Mouse (Mus musculus) stomach, embryonic 14.5 days (tissue): ENCODE results near the gene Dpf3. TPM values are rescaled to one million over a fixed set of nuclear protein-coding genes. Genes with fewer than 3 reads are reported as not detected.

Experiments used
- ATAC-seq: fragments of 200-750 bp; cut with Nextera tagmentation; 2 replicates; pipeline ENCODE4 v1.8.0; 2017; ENCODE audit warnings: low read depth, moderate TSS enrichment; ENCODE audit not compliant: insufficient number of reproducible peaks, insufficient read depth, low FRiP score
- H3K27ac ChIP-seq: fragments of 300-500 bp; sonication (generic); 2 replicates; pipeline ENCODE4 v1.5.1; 2014; ENCODE audit warnings: mild to moderate bottlenecking, low read length, moderate library complexity, mixed read lengths
- H3K27me3 ChIP-seq: fragments of 300-500 bp; sonication (generic); 2 replicates; pipeline ENCODE4 v1.6.1; 2014; ENCODE audit warnings: low read length, control low read depth, mixed read lengths; ENCODE audit not compliant: control insufficient read depth, insufficient read depth
- H3K36me3 ChIP-seq: fragments of 300-500 bp; sonication (generic); 2 replicates; pipeline ENCODE4 v1.6.1; 2014; ENCODE audit warnings: mild to moderate bottlenecking, control low read depth, low read length, moderate library complexity, mixed read lengths; ENCODE audit not compliant: control insufficient read depth, insufficient read depth
- H3K4me1 ChIP-seq: fragments of 300-500 bp; sonication (generic); 2 replicates; pipeline ENCODE4 v1.6.1; 2014; ENCODE audit warnings: low read length, control low read depth, mixed read lengths; ENCODE audit not compliant: control insufficient read depth, insufficient read depth
- H3K4me2 ChIP-seq: fragments of 300-500 bp; sonication (generic); replicated peaks from 2 replicates; pipeline ENCODE4 v1.6.1; 2014; ENCODE audit warnings: low read depth, low read length, control low read depth
- H3K4me3 ChIP-seq: fragments of 300-500 bp; sonication (generic); 2 replicates; pipeline ENCODE4 v1.5.1; 2014; ENCODE audit warnings: low read depth, low read length, control low read depth
- H3K9ac ChIP-seq: fragments of 300-500 bp; sonication (generic); replicated peaks from 2 replicates; pipeline ENCODE4 v1.6.1; 2014; ENCODE audit warnings: low read depth, mild to moderate bottlenecking, control low read depth, low read length, moderate library complexity, mixed read lengths
- H3K9me3 ChIP-seq: fragments of 300-500 bp; sonication (generic); 2 replicates; pipeline ENCODE4 v1.6.1; 2016; ENCODE audit warnings: low read depth, low read length, control low read depth; ENCODE audit not compliant: control insufficient read depth
- WGBS: fragments of 180-500 bp; shearing (Covaris S2); extraction: QIAGEN DNeasy Blood & Tissue Kit; methylation state at CpG from one replicate; pipeline ENCODE4 v1.1.7; 2014; 5-methylcytosine and 5-hydroxymethylcytosine counted together
- polyA plus RNA-seq: library from polyadenylated mRNA; unstranded; fragments of >200 nt; fragmentation: Nextera tagmentation; extraction: Ambion mirVana; gene quantifications from 2 replicates; pipeline ENCODE4 v1.2.1, GENCODE M21; 2014

The Dpf3 gene
- polyA plus RNA-seq, 1 experiment from 2014 or later, result 4.1 TPM

- no peak overlapping the region for H3K4me2 ChIP-seq
Observed at GRCm38 (mm10) chr12:83375015-83375831, 112.3 kb downstream of the Dpf3 start.

GRCm38 (mm10) chr12:83373081-83373480 lies 114.4 kb downstream of the Dpf3 start:
- H3K27ac ChIP-seq, result no peak overlapping the region
- no peak overlapping the region for H3K9ac ChIP-seq
- no peak for ATAC-seq
- H3K9me3 ChIP-seq, result no peaks in the 10 kb centered on the region
- no peaks in the 10 kb centered on the region for H3K27me3 ChIP-seq
- H3K36me3 ChIP-seq, result no peaks in the 10 kb centered on the region
- WGBS, result 79% methylated on average over 7 of the region's 7 CpGs
- H3K4me3 ChIP-seq, result no peak overlapping the region
- no peaks in the 10 kb centered on the region for H3K4me1 ChIP-seq
- H3K4me2 ChIP-seq, result no peak overlapping the region

More at GRCm38 (mm10) chr12:83375015-83375831, 112.3 kb downstream of the Dpf3 start:
- no peaks in the 10 kb centered on the region for H3K27me3 ChIP-seq
- no peaks in the 10 kb centered on the region for H3K9me3 ChIP-seq
- peak; percentile 80; the same call in 1 of the 2 replicates for ATAC-seq
- H3K36me3 ChIP-seq, result no peaks in the 10 kb centered on the region
- 81% methylated on average over 11 of the region's 12 CpGs for WGBS
- H3K9ac ChIP-seq, result no peak overlapping the region
- no peak overlapping the region for H3K4me3 ChIP-seq
- no peak overlapping the region for H3K27ac ChIP-seq
- H3K4me1 ChIP-seq, result no peaks in the 10 kb centered on the region

GRCm38 (mm10) chr12:83372290-83372689 lies 115.2 kb downstream of the Dpf3 start:
- Histone ChIP-seq H3K9ac (no peak overlapping the region), H3K27me3 (no peaks in the 10 kb centered on the region), H3K4me3 (no peak overlapping the region), H3K4me2 (no peak overlapping the region), H3K36me3 (no peaks in the 10 kb centered on the region), H3K27ac (no peak overlapping the region), H3K4me1 (no peaks in the 10 kb centered on the region), H3K9me3 (no peaks in the 10 kb centered on the region)
- no peak for ATAC-seq
- 87% methylated on average over 7 of the region's 7 CpGs for WGBS

GRCm38 (mm10) chr12:83370221-83370620 lies 117.3 kb downstream of the Dpf3 start:
- 82% methylated on average over 11 of the region's 11 CpGs for WGBS
- no peak overlapping the region for H3K4me3 ChIP-seq
- no peak overlapping the region for H3K9ac ChIP-seq
- no peak overlapping the region for H3K4me2 ChIP-seq
- no peak overlapping the region for H3K27ac ChIP-seq
- no peaks in the 10 kb centered on the region for H3K36me3 ChIP-seq
- no peaks in the 10 kb centered on the region for H3K9me3 ChIP-seq
- no peaks in the 10 kb centered on the region for H3K27me3 ChIP-seq
- ATAC-seq, result no peak
- no peaks in the 10 kb centered on the region for H3K4me1 ChIP-seq

- Histone ChIP-seq H3K27me3 (no peaks in the 10 kb centered on the region), H3K27ac (no peak overlapping the region), H3K9me3 (no peaks in the 10 kb centered on the region; the same call in 1 of the 2 replicates), H3K4me1 (no peaks in the 10 kb centered on the region), H3K4me2 (no peak overlapping the region), H3K9ac (no peak overlapping the region), H3K4me3 (no peak overlapping the region), H3K36me3 (no peaks in the 10 kb centered on the region)
- 93% methylated on average over 5 of the region's 5 CpGs for WGBS
- no peak for ATAC-seq
Observed at GRCm38 (mm10) chr12:83369416-83369815, 118.1 kb downstream of the Dpf3 start.

GRCm38 (mm10) chr12:83367486-83367885 lies 120.0 kb downstream of the Dpf3 start:
- Histone ChIP-seq H3K4me3 (no peak overlapping the region), H3K4me1 (no peaks in the 10 kb centered on the region), H3K4me2 (no peak overlapping the region), H3K36me3 (no peaks in the 10 kb centered on the region), H3K27me3 (no peaks in the 10 kb centered on the region), H3K9me3 (no peaks in the 10 kb centered on the region; the same call in 1 of the 2 replicates), H3K9ac (no peak overlapping the region), H3K27ac (no peak overlapping the region)
- 73% methylated on average over 1 of the region's 1 CpGs for WGBS
- ATAC-seq, result no peak

GRCm38 (mm10) chr12:83364771-83365170 lies 122.7 kb downstream of the Dpf3 start:
- ATAC-seq, result no peak
- no peaks in the 10 kb centered on the region for H3K4me1 ChIP-seq
- no peaks in the 10 kb centered on the region for H3K36me3 ChIP-seq
- H3K4me2 ChIP-seq, result no peak overlapping the region
- no peaks in the 10 kb centered on the region for H3K27me3 ChIP-seq
- WGBS, result 67% methylated on average over 3 of the region's 3 CpGs
- no peak overlapping the region for H3K4me3 ChIP-seq
- no peak overlapping the region for H3K27ac ChIP-seq
- no peaks in the 10 kb centered on the region; the same call in 1 of the 2 replicates for H3K9me3 ChIP-seq
- H3K9ac ChIP-seq, result no peak overlapping the region

- H3K4me2 ChIP-seq, result no peak overlapping the region
- no peaks in the 10 kb centered on the region for H3K27me3 ChIP-seq
- no peaks in the 10 kb centered on the region for H3K36me3 ChIP-seq
- H3K4me3 ChIP-seq, result no peak overlapping the region
- no peak overlapping the region for H3K9ac ChIP-seq
- ATAC-seq, result no peak
- 62% methylated on average over 3 of the region's 3 CpGs for WGBS
- no peaks in the 10 kb centered on the region; the same call in 1 of the 2 replicates for H3K9me3 ChIP-seq
- no peaks in the 10 kb centered on the region for H3K4me1 ChIP-seq
- H3K27ac ChIP-seq, result no peak overlapping the region
Observed at GRCm38 (mm10) chr12:83361801-83362200, 125.7 kb downstream of the Dpf3 start.
